Mouse (Mus musculus) C2C12 (cell line): ENCODE measurements around the gene Ankrd63. TPM values are rescaled to one million over a fixed set of nuclear protein-coding genes. Genes with fewer than 3 reads are reported as not detected.
A peak's percentile ranks its signal among the peaks of the same experiment; 100 is the strongest.

Source experiments
- H3K27me3 ChIP-seq: one replicate; pipeline ENCODE4 v1.6.1; 2011; ENCODE audit not compliant: control insufficient read depth, insufficient read depth, insufficient read length
- H3K36me3 ChIP-seq: one replicate; pipeline ENCODE4 v1.6.1; 2011; ENCODE audit not compliant: control insufficient read depth, insufficient read depth
- H3K4me3 ChIP-seq: one replicate; pipeline ENCODE4 v1.5.1; 2011; ENCODE audit warnings: mild to moderate bottlenecking, control low read depth; ENCODE audit not compliant: poor library complexity, insufficient read depth, severe bottlenecking
- H3K79me2 ChIP-seq: one replicate; pipeline ENCODE4 v1.6.1; 2011; ENCODE audit not compliant: control insufficient read depth, insufficient read depth
- H3K79me3 ChIP-seq: one replicate; pipeline ENCODE4 v1.6.1; 2011; ENCODE audit warnings: low read depth, control low read depth
- H3ac ChIP-seq: one replicate; pipeline ENCODE3; 2011; ENCODE audit warnings: low read depth; ENCODE audit not compliant: control insufficient read depth, insufficient read length
- CEBPB ChIP-seq: IDR thresholded peaks from one replicate; pipeline ENCODE4 v1.6.1; 2011; ENCODE audit warnings: low read depth, mild to moderate bottlenecking, control low read depth, moderate library complexity
- CTCF ChIP-seq: IDR thresholded peaks from one replicate; pipeline ENCODE4 v1.5.1; 2011; ENCODE audit not compliant: control insufficient read depth, insufficient read depth, insufficient read length
- FOSL1 ChIP-seq: IDR thresholded peaks from one replicate; pipeline ENCODE4 v1.8.0; 2011; ENCODE audit warnings: mild to moderate bottlenecking, low read length; ENCODE audit not compliant: poor library complexity, insufficient read depth, severe bottlenecking
- MAX ChIP-seq: IDR thresholded peaks from one replicate; pipeline ENCODE4 v1.6.1; 2011; ENCODE audit warnings: mild to moderate bottlenecking, control low read depth
- MYOD1 ChIP-seq: IDR thresholded peaks from one replicate; pipeline ENCODE4 v1.6.1; 2011; ENCODE audit warnings: low read depth; ENCODE audit not compliant: control insufficient read depth, insufficient read length
- MYOG ChIP-seq: IDR thresholded peaks from one replicate; pipeline ENCODE4 v1.6.1; 2011; ENCODE audit not compliant: control insufficient read depth, insufficient read length; ENCODE audit errors: extremely low read depth
- USF1 ChIP-seq: IDR thresholded peaks from one replicate; pipeline ENCODE4 v1.6.1; 2011; ENCODE audit warnings: low read depth, mild to moderate bottlenecking, control low read depth, moderate library complexity
- polyA plus RNA-seq: library from polyadenylated mRNA; unstranded; fragments of >200 nt; fragmentation: generic; extraction: Trizol; gene quantifications from one replicate; pipeline ENCODE4 v1.2.1, GENCODE M21; 2012; ENCODE audit warnings: missing spikeins

Gene Ankrd63
- polyA plus RNA-seq, 1 experiment, result 0.02 TPM

DNA sequence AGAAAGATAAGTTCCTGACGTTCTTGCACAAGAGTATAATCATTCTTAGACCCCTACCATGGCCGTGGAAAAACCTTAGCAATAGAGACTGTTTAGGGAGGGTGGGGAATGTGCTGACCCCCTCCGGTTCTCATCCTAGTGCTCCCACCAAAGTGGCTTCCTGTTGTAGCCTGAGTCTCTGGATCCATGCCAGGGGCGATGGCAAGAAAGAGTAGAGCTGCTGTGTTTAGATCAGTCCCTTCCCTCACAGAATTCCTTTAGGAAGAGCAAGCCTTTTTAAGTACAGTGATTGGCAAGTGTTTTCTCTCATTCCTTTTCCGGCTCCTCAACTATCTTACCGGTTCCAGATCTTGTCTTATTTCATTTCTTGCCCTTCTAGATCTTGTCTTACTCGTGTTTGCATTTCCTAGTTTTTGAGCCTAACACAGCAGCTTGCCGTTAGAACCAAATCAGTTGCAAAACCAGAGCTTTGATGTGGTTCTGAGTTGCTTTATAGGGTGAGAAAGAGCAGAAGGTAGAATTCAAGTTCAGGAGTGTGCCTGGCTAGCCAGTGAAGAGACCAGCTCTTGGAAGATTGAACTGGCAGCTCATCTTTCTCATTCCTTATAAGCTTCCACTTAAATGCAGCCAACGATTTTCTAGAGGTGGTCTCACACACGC, 43.7 kb upstream of the Ankrd63 start:
- Histone ChIP-seq H3K27me3 (no peaks in the 10 kb centered on the region), H3K79me3 (peaks cover 4% of the 10 kb centered on the region), H3K79me2 (peaks cover 24% of the 10 kb centered on the region), H3ac (peak overlapping the region; percentile 12), H3K36me3 (peaks cover 11% of the 10 kb centered on the region), H3K4me3 (peak overlapping the region; percentile 71)
- TF ChIP-seq CEBPB (no peak), MYOG (no peak), USF1 (no peak), MAX (no peak), CTCF (no peak), MYOD1 (no peak), FOSL1 (no peak)

DNA sequence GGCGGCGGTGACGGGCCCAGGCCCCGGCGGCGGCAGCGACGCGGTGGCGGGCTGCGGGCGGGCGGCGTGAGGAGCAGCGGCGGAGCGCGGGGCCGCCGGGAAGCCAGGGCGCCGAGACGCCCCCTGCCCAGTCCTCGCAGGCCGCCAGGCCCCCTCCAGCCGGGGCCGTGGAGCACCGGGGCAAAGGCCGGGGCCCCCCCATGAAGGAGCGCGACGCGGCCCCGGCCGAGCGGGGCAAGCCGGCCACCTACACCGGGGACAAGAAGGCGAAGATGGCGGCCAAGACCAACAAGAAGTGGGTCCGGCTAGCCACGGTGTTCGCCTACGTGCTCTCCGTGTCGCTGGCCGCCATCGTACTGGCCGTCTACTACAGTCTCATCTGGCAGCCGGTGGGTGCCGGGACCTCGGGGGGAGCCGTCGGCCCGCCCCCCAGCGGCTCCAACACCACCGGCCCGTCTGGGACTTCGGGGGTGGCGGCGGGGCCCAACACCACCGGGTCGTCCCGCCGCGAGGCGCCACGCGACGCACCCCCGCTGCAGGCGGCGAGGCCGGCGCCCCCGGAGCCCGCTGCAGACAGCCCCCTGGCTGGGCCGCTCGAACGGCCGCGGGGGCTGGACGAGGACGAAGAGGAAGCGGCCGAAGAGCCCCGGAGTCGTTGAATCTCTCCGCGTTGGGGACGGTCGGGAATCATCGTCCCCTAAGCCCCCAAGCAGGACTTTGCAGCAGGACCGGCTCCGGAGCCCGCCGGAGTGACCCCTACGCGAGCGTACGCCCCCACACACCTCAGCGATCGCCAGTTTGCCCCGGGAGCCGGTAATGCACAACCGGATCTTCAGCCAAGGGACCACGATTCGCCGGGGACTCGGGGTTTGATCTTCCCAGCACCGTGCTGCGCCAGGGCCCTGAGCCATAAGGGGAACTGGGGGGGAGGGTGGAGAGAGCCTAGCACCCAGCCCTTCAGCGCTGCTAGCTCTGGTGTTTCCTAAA, 42.4 kb upstream of the Ankrd63 start:
- Histone ChIP-seq H3ac (peak overlapping the region; percentile 95), H3K79me3 (peaks cover 4% of the 10 kb centered on the region), H3K27me3 (no peaks in the 10 kb centered on the region), H3K4me3 (peak overlapping the region; percentile 71), H3K36me3 (peaks cover 11% of the 10 kb centered on the region), H3K79me2 (peaks cover 24% of the 10 kb centered on the region)
- no peak for TF ChIP-seq MYOG
- TF ChIP-seq CEBPB, result no peak
- no peak for TF ChIP-seq CTCF
- TF ChIP-seq USF1, result no peak
- TF ChIP-seq MAX, result no peak
- no peak for TF ChIP-seq MYOD1
- no peak for TF ChIP-seq FOSL1

DNA sequence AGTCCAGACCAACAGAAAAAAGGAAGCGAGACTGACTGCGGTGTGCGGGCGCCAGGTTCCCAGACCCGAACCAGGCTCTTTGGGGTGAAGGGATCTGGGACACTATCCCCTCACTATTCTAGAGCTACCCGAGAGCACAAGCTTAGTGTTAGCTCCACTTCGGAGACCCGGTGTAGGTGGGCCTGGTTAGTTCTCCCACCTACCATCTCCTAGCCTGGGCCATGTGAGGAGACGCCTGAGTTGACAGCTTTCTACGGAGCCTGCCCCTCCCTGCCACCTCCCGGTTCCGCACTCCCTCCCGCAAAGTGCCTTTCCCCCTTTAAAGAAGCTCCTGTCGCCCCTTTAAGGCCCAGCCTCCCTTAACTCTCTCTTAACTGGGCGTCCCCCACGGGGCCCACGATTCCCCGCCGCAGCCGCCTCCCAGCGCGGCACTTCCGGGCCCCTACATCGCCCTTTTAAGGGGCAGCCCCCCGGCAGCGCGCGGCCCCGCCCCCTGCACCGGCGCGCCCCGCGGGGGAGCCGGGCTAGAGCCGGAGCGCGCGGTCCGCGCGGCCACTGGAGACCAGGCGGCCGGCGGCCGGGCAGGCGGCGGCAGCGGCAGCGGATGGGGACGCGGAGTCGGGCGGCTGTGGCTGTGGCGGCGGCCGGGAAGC, 41.6 kb upstream of the Ankrd63 start, which contains the start of gene Inafm2:
Gene Inafm2, plus strand, starts transcription at position 527 of the 653 bp plus-strand sequence.
- H3K27me3 ChIP-seq, result no peaks in the 10 kb centered on the region

DNA sequence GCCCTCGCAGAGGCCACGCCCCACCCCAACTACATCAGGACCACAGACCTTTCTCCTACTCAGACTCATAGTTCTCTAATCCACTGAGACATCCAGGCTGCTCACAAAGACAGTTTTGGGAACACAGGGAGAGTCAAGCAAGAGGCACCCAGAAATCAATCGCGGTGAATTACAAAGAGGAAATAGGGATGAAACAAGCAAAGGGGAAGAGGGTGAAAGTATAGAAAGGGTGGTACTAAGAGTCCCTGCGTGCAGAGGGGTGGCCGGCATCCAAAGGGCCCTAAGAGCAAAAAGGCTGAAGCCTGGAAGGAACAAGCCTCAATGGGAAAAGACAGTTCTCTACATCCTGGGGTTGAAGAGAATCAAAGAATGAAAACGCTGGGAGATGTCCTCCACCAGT, 40.9 kb upstream of the Ankrd63 start:
- no peak for TF ChIP-seq MAX
- no peak for TF ChIP-seq CEBPB
- Histone ChIP-seq H3ac (no peak overlapping the region), H3K27me3 (no peaks in the 10 kb centered on the region), H3K79me2 (peaks cover 24% of the 10 kb centered on the region), H3K4me3 (no peak overlapping the region), H3K36me3 (peaks cover 11% of the 10 kb centered on the region), H3K79me3 (peaks cover 4% of the 10 kb centered on the region)

More for the DNA sequence above, 41.6 kb upstream of the Ankrd63 start, which contains the start of gene Inafm2:
- H3K36me3 ChIP-seq, result peaks cover 11% of the 10 kb centered on the region
- peaks cover 24% of the 10 kb centered on the region for H3K79me2 ChIP-seq
- H3K4me3 ChIP-seq, result peak within 1 kb of the TSS; percentile 71
- no peak for TF ChIP-seq FOSL1
- no peak for TF ChIP-seq MYOG
- TF ChIP-seq MAX, result peak; percentile 57
- no peak for TF ChIP-seq MYOD1
- TF ChIP-seq CEBPB, result no peak
- peak within 1 kb of the TSS; percentile 95 for H3ac ChIP-seq
- H3K79me3 ChIP-seq, result peaks cover 4% of the 10 kb centered on the region

DNA sequence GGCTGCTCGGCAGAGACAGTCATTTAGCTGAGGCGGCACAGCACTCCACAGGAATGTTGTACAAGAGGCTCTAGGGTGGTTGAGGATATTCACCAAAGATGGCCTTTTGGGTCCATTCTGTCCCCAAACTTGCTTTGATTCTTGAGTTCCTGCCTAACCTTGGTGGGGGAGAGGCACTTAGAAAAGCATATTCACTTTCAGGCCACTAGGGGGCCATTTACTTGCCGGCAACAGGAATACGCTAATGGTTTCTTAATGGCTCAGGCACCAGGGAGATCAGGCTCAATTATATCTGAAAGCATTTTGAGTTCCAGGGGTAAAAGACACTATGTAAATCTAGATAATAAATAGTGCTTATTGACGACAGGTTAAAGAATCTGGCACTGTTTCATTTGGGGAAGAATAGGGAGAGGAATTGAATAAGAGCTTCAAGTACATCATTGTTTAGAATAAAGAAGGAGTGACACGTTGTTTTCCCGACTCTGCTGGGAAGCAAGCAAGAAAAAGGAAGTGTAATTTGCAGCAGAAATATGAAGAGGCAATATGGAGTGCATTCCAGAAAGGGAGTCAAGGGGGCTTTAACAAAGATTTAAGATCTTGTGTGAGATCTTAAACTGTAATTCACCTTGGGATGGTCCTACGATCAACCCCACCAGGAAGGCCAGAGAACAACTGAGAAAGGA, 39.6 kb upstream of the Ankrd63 start:
- TF ChIP-seq MYOD1, result no peak
- TF ChIP-seq CTCF, result peak; percentile 13
- TF ChIP-seq FOSL1, result no peak
- TF ChIP-seq CEBPB, result no peak
- peaks cover 5% of the 10 kb centered on the region for H3K36me3 ChIP-seq
- peaks cover 24% of the 10 kb centered on the region for H3K79me2 ChIP-seq
- peaks cover 4% of the 10 kb centered on the region for H3K79me3 ChIP-seq
- H3ac ChIP-seq, result no peak overlapping the region
- H3K4me3 ChIP-seq, result no peak overlapping the region
- H3K27me3 ChIP-seq, result no peaks in the 10 kb centered on the region
